Mouse (Mus musculus) liver, postnatal 0 days (tissue): ENCODE data around the gene Eps15l1. TPM values are rescaled to one million over a fixed set of nuclear protein-coding genes. Genes with fewer than 3 reads are reported as not detected.

ENCODE experiments used
- ATAC-seq: fragments of 200-750 bp; cut with Nextera tagmentation; 2 replicates; pipeline ENCODE4 v1.8.0; 2017; ENCODE audit warnings: mild to moderate bottlenecking, moderate library complexity
- DNase-seq: peaks from one replicate; pipeline ENCODE4 v3.0.0-alpha.2; 2016
- H3K27ac ChIP-seq: fragments of 300-500 bp; sonication (generic); 2 replicates; pipeline ENCODE4 v1.5.1; 2014; ENCODE audit warnings: antibody characterized with exemption, moderate library complexity, mild to moderate bottlenecking, low read depth
- H3K27me3 ChIP-seq: fragments of 300-500 bp; sonication (generic); 2 replicates; pipeline ENCODE4 v1.6.1; 2014; ENCODE audit warnings: low read length, control low read depth, mixed read lengths; ENCODE audit not compliant: insufficient read depth
- H3K36me3 ChIP-seq: fragments of 300-500 bp; sonication (generic); replicated peaks from 2 replicates; pipeline ENCODE4 v1.6.1; 2014; ENCODE audit warnings: mild to moderate bottlenecking, control low read depth, low read length, moderate library complexity, mixed read lengths; ENCODE audit not compliant: insufficient read depth
- H3K4me1 ChIP-seq: fragments of 300-500 bp; sonication (generic); 2 replicates; pipeline ENCODE4 v1.6.1; 2014; ENCODE audit warnings: antibody characterized with exemption, mild to moderate bottlenecking, control low read depth; ENCODE audit not compliant: insufficient read depth
- H3K4me2 ChIP-seq: fragments of 300-500 bp; sonication (generic); 2 replicates; pipeline ENCODE4 v1.6.1; 2014; ENCODE audit warnings: low read depth, mild to moderate bottlenecking, low read length, moderate library complexity, mixed read lengths
- H3K4me3 ChIP-seq: fragments of 300-500 bp; sonication (generic); 2 replicates; pipeline ENCODE4 v1.5.1; 2014; ENCODE audit warnings: low read depth, low read length
- H3K9ac ChIP-seq: fragments of 300-500 bp; sonication (generic); replicated peaks from 2 replicates; pipeline ENCODE4 v1.6.1; 2014; ENCODE audit warnings: mild to moderate bottlenecking, moderate library complexity
- H3K9me3 ChIP-seq: fragments of 300-500 bp; sonication (generic); 2 replicates; pipeline ENCODE4 v1.6.1; 2016; ENCODE audit warnings: mild to moderate bottlenecking, control low read depth, low read length, mixed read lengths
- CTCF ChIP-seq: sonication (generic); IDR thresholded peaks from 2 replicates; pipeline ENCODE4 v1.5.1; 2016; ENCODE audit warnings: antibody characterized with exemption, low read depth
- EP300 ChIP-seq: IDR thresholded peaks from 2 replicates; pipeline ENCODE4 v1.6.1; 2016; ENCODE audit warnings: antibody characterized with exemption, low read depth, mild to moderate bottlenecking
- WGBS: fragments of 180-500 bp; shearing (Covaris S2); extraction: QIAGEN DNeasy Blood & Tissue Kit; methylation state at CpG from one replicate; pipeline ENCODE4 v1.1.7; 2014; ENCODE audit not compliant: insufficient replicate concordance; 5-methylcytosine and 5-hydroxymethylcytosine counted together
- polyA plus RNA-seq: library from polyadenylated mRNA; unstranded; fragments of >200 nt; fragmentation: Nextera tagmentation; extraction: Ambion mirVana; gene quantifications from 2 replicates; pipeline ENCODE4 v1.2.1, GENCODE M21; 2015

Eps15l1 gene
- polyA plus RNA-seq: 9.3 and 10.1 TPM in 2 replicates

GRCm38 (mm10) chr8:72421362-72422335, at the start of gene Eps15l1:
Eps15l1 (minus strand) TSS chr8:72421460.
- H3K9ac ChIP-seq: peak within 1 kb of the TSS; percentile 86
- H3K4me3 ChIP-seq: peak within 1 kb of the TSS; percentile 68
- ATAC-seq: peak; percentile 96

GRCm38 (mm10) chr8:72470684-72471083, 49.4 kb upstream of the Eps15l1 start:
- Histone ChIP-seq H3K36me3 (peaks cover 69% of the 10 kb centered on the region), H3K9me3 (no peaks in the 10 kb centered on the region), H3K9ac (no peak overlapping the region), H3K4me1 (peaks cover 19% of the 10 kb centered on the region), H3K27me3 (no peaks in the 10 kb centered on the region), H3K27ac (no peak overlapping the region), H3K4me2 (no peak overlapping the region), H3K4me3 (no peak overlapping the region)
- ATAC-seq: no peak
- TF ChIP-seq EP300: no peak
- TF ChIP-seq CTCF: no peak
- DNase-seq: peak; percentile 44
- 86% methylated on average over 7 of the region's 7 CpGs for WGBS

More at GRCm38 (mm10) chr8:72421362-72422335, at the start of gene Eps15l1:
- Histone ChIP-seq H3K9me3 (no peaks in the 10 kb centered on the region), H3K27me3 (no peaks in the 10 kb centered on the region), H3K4me2 (peak within 1 kb of the TSS; percentile 74), H3K36me3 (no peaks in the 10 kb centered on the region), H3K4me1 (peaks cover 42% of the 10 kb centered on the region), H3K27ac (peak within 1 kb of the TSS; percentile 89)
- DNase-seq: peak; percentile 100
- TF ChIP-seq EP300: no peak
- no peak for TF ChIP-seq CTCF
- WGBS: 4% methylated on average over 48 of the region's 48 CpGs

GRCm38 (mm10) chr8:72469984-72470383, 48.7 kb upstream of the Eps15l1 start:
- H3K9ac ChIP-seq: no peak overlapping the region
- ATAC-seq (no peak), DNase-seq (no peak)
- peaks cover 15% of the 10 kb centered on the region for H3K4me1 ChIP-seq
- no peaks in the 10 kb centered on the region for H3K27me3 ChIP-seq
- H3K36me3 ChIP-seq: peaks cover 76% of the 10 kb centered on the region
- TF ChIP-seq EP300: no peak
- TF ChIP-seq CTCF: no peak
- H3K9me3 ChIP-seq: no peaks in the 10 kb centered on the region
- H3K27ac ChIP-seq: no peak overlapping the region
- no peak overlapping the region for H3K4me3 ChIP-seq
- WGBS: 85% methylated on average over 8 of the region's 8 CpGs
- no peak overlapping the region for H3K4me2 ChIP-seq

GRCm38 (mm10) chr8:72469243-72469642, 48.0 kb upstream of the Eps15l1 start:
- Histone ChIP-seq H3K4me1 (peaks cover 14% of the 10 kb centered on the region), H3K27ac (peak overlapping the region; percentile 34; the same call in 1 of the 2 replicates), H3K36me3 (peaks cover 82% of the 10 kb centered on the region), H3K9ac (no peak overlapping the region; the same call in 1 of the 2 replicates), H3K4me2 (no peak overlapping the region), H3K27me3 (no peaks in the 10 kb centered on the region), H3K4me3 (no peak overlapping the region), H3K9me3 (no peaks in the 10 kb centered on the region)
- TF ChIP-seq EP300 (no peak), CTCF (no peak)
- WGBS: 74% methylated on average over 2 of the region's 2 CpGs
- DNase-seq (no peak), ATAC-seq (peak; percentile 62)

- DNase-seq (no peak), ATAC-seq (no peak)
- no peaks in the 10 kb centered on the region for H3K27me3 ChIP-seq
- WGBS: 93% methylated on average over 10 of the region's 10 CpGs
- TF ChIP-seq EP300 (no peak), CTCF (no peak)
- no peak overlapping the region for H3K9ac ChIP-seq
- H3K4me2 ChIP-seq: no peak overlapping the region
- no peak overlapping the region for H3K4me3 ChIP-seq
- H3K36me3 ChIP-seq: peaks cover 97% of the 10 kb centered on the region
- no peaks in the 10 kb centered on the region for H3K9me3 ChIP-seq
- H3K4me1 ChIP-seq: no peaks in the 10 kb centered on the region; the same call in 1 of the 2 replicates
- H3K27ac ChIP-seq: no peak overlapping the region
These were observed 43.0 kb upstream of the Eps15l1 start for GRCm38 (mm10) chr8:72464211-72464610.

GRCm38 (mm10) chr8:72459881-72460533, 38.7 kb upstream of the Eps15l1 start:
- WGBS: 82% methylated on average over 4 of the region's 4 CpGs
- no peak overlapping the region for H3K9ac ChIP-seq
- no peak for ATAC-seq

More at GRCm38 (mm10) chr8:72459881-72460533, 38.7 kb upstream of the Eps15l1 start:
- Histone ChIP-seq H3K4me2 (no peak overlapping the region), H3K9me3 (no peaks in the 10 kb centered on the region), H3K27me3 (no peaks in the 10 kb centered on the region), H3K27ac (no peak overlapping the region), H3K4me3 (no peak overlapping the region), H3K4me1 (no peaks in the 10 kb centered on the region), H3K36me3 (peaks cover 60% of the 10 kb centered on the region)
- DNase-seq: no peak
- TF ChIP-seq CTCF: no peak
- TF ChIP-seq EP300: no peak
